Mouse (Mus musculus) lung, postnatal 36 days (tissue): ENCODE results near the gene Rbfox2.

Source experiments
- DNase-seq: peaks from one replicate; pipeline ENCODE4 v3.0.0; 2022; ENCODE audit warnings: mixed read lengths

Gene Rbfox2

GRCm38 (mm10) chr15:77269496-77269895 is 37.3 kb downstream of the Rbfox2 start:
- DNase-seq = peak; percentile 47

- DNase-seq = no peak
Measured at GRCm38 (mm10) chr15:77268415-77268814, 38.4 kb downstream of the Rbfox2 start.

- no peak for DNase-seq
Measured at GRCm38 (mm10) chr15:77265318-77265717, 41.5 kb downstream of the Rbfox2 start.

GRCm38 (mm10) chr15:77264314-77264713 is 42.5 kb downstream of the Rbfox2 start:
- DNase-seq = no peak

GRCm38 (mm10) chr15:77262782-77263181 is 44.0 kb downstream of the Rbfox2 start:
- DNase-seq = no peak

GRCm38 (mm10) chr15:77257437-77258229 is 49.2 kb downstream of the Rbfox2 start:
- peak; percentile 83 for DNase-seq

- no peak for DNase-seq
Measured at GRCm38 (mm10) chr15:77256782-77257181, 50.0 kb downstream of the Rbfox2 start.

GRCm38 (mm10) chr15:77254636-77255035 is 52.2 kb downstream of the Rbfox2 start:
- DNase-seq = no peak

GRCm38 (mm10) chr15:77254128-77254527 is 52.7 kb downstream of the Rbfox2 start:
- DNase-seq = peak; percentile 62

GRCm38 (mm10) chr15:77251706-77252105 is 55.1 kb downstream of the Rbfox2 start:
- DNase-seq = no peak

GRCm38 (mm10) chr15:77250806-77251205 is 56.0 kb downstream of the Rbfox2 start:
- no peak for DNase-seq

- DNase-seq = no peak
Measured at GRCm38 (mm10) chr15:77249421-77249820, 57.4 kb downstream of the Rbfox2 start.

- peak; percentile 68 for DNase-seq
Measured at GRCm38 (mm10) chr15:77245418-77246365, 61.1 kb downstream of the Rbfox2 start.

GRCm38 (mm10) chr15:77244634-77245033 is 62.2 kb downstream of the Rbfox2 start:
- DNase-seq = no peak

- no peak for DNase-seq
Measured at GRCm38 (mm10) chr15:77243876-77244560, 62.8 kb downstream of the Rbfox2 start.

GRCm38 (mm10) chr15:77240607-77241006 is 66.2 kb downstream of the Rbfox2 start:
- no peak for DNase-seq

- DNase-seq = no peak
Measured at GRCm38 (mm10) chr15:77239564-77239963, 67.2 kb downstream of the Rbfox2 start.

- no peak for DNase-seq
Measured at GRCm38 (mm10) chr15:77237661-77238060, 69.1 kb downstream of the Rbfox2 start.

- DNase-seq = peak; percentile 71
Measured at GRCm38 (mm10) chr15:77236055-77236567, 70.7 kb downstream of the Rbfox2 start.

GRCm38 (mm10) chr15:77235551-77235950 is 71.3 kb downstream of the Rbfox2 start:
- DNase-seq = no peak

- no peak for DNase-seq
Measured at GRCm38 (mm10) chr15:77234296-77234695, 72.5 kb downstream of the Rbfox2 start.

GRCm38 (mm10) chr15:77230144-77230543 is 76.7 kb downstream of the Rbfox2 start:
- DNase-seq = no peak

- no peak for DNase-seq
Measured at GRCm38 (mm10) chr15:77226831-77227354, 79.9 kb downstream of the Rbfox2 start.
